Mouse (Mus musculus): ENCODE results near the gene Cog5.
A peak's percentile ranks its signal among the peaks of the same experiment; 100 is the strongest.

Gene Cog5

GRCm38 (mm10) chr12:31712233-31712632, 57.6 kb downstream of the Cog5 start:
- no peak for DNase-seq

GRCm38 (mm10) chr12:31712727-31713126, 58.1 kb downstream of the Cog5 start:
- no peak for DNase-seq

GRCm38 (mm10) chr12:31713600-31713999, 58.9 kb downstream of the Cog5 start, which contains the start of gene Gpr22:
Gene Gpr22, minus strand, starts transcription at chr12:31713947.
- no peak for DNase-seq

- no peak for DNase-seq
Observed at GRCm38 (mm10) chr12:31714070-31714469, 59.4 kb downstream of the Cog5 start.

- no peak for DNase-seq
Observed at GRCm38 (mm10) chr12:31719586-31720275, 65.1 kb downstream of the Cog5 start.

- no peak for DNase-seq
Observed at GRCm38 (mm10) chr12:31724576-31724975, 69.9 kb downstream of the Cog5 start.

GRCm38 (mm10) chr12:31725511-31726275, 71.0 kb downstream of the Cog5 start:
- DNase-seq = no peak

- peak in 1 of 2 experiments; percentile 14 for DNase-seq
Observed at GRCm38 (mm10) chr12:31726707-31727106, 72.0 kb downstream of the Cog5 start.

- no peak for DNase-seq
Observed at GRCm38 (mm10) chr12:31730126-31730525, 75.5 kb downstream of the Cog5 start.

- no peak for DNase-seq
Observed at GRCm38 (mm10) chr12:31734616-31735015, 79.9 kb downstream of the Cog5 start.

GRCm38 (mm10) chr12:31747301-31747700, 92.6 kb downstream of the Cog5 start:
- DNase-seq = no peak

GRCm38 (mm10) chr12:31749846-31750245, 95.2 kb downstream of the Cog5 start:
- DNase-seq = no peak

GRCm38 (mm10) chr12:31754465-31754864, 99.8 kb downstream of the Cog5 start:
- no peak for DNase-seq

GRCm38 (mm10) chr12:31755885-31756755, 101.5 kb downstream of the Cog5 start:
- no peak for DNase-seq

GRCm38 (mm10) chr12:31773612-31774011, 118.9 kb downstream of the Cog5 start:
- no peak for DNase-seq

- no peak for DNase-seq
Observed at GRCm38 (mm10) chr12:31784291-31784690, 129.6 kb downstream of the Cog5 start.

GRCm38 (mm10) chr12:31788530-31788929, 133.9 kb downstream of the Cog5 start:
- DNase-seq = no peak

GRCm38 (mm10) chr12:31806410-31807154, 151.9 kb downstream of the Cog5 start:
- no peak for DNase-seq

GRCm38 (mm10) chr12:31818051-31818461, 163.4 kb downstream of the Cog5 start:
- no peak for DNase-seq

- no peak for DNase-seq
Observed at GRCm38 (mm10) chr12:31819096-31819495, 164.4 kb downstream of the Cog5 start.

GRCm38 (mm10) chr12:31819520-31819919, 164.9 kb downstream of the Cog5 start:
- no peak for DNase-seq

- peak; percentile 8 to 30 for DNase-seq
Observed at GRCm38 (mm10) chr12:31823671-31824070, 169.0 kb downstream of the Cog5 start.

Data from kidney, adult 8-10 months (tissue).